Mouse (Mus musculus): ENCODE data around the gene Tle2.

- TF ChIP-seq SIN3A (IDR thresholded peaks at IDR 0.05; ENCODE audit: low read length), result no peak
- no peak for TF ChIP-seq EP300 (IDR thresholded peaks at IDR 0.05; ENCODE audit: low read depth in 1 of 2, low read length in 2 of 2)
- no peak for TF ChIP-seq MYC (IDR thresholded peaks at IDR 0.05; ENCODE audit: low read depth, low read length)
- no peak for TF ChIP-seq POLR2A (IDR thresholded peaks at IDR 0.05; ENCODE audit: control insufficient read depth in 1 of 2, insufficient read depth in 1 of 2, low read depth in 1 of 2, low read length in 2 of 2, poor library complexity in 1 of 2)
- TF ChIP-seq TCF12 (IDR thresholded peaks at IDR 0.05; ENCODE audit: low read depth, low read length), result no peak
- TF ChIP-seq GATA1 (IDR thresholded peaks at IDR 0.05; ENCODE audit: low read depth, low read length), result no peak
- TF ChIP-seq ZMIZ1 (IDR thresholded peaks at IDR 0.05; ENCODE audit: low read depth, low read length), result no peak
- no peak for TF ChIP-seq NRF1 (IDR thresholded peaks at IDR 0.05; ENCODE audit: insufficient read depth, low read depth, low read length, poor library complexity, severe bottlenecking)
- TF ChIP-seq GABPA (IDR thresholded peaks at IDR 0.05; ENCODE audit: low read depth, low read length), result no peak
- no peak for TF ChIP-seq MAX (IDR thresholded peaks at IDR 0.05; ENCODE audit: low read length)
- no peak for TF ChIP-seq CTCF (IDR thresholded peaks at IDR 0.05 in 2 of 3, conservative IDR thresholded peaks at IDR 0.05 in 1 of 3; ENCODE audit: control insufficient read depth in 1 of 3, insufficient read depth in 1 of 3, low read depth in 2 of 3, low read length in 3 of 3, poor library complexity in 1 of 3, severe bottlenecking in 1 of 3)
- TF ChIP-seq TBP (IDR thresholded peaks at IDR 0.05; ENCODE audit: low read depth, low read length), result no peak
- TF ChIP-seq TAL1 (IDR thresholded peaks at IDR 0.05; ENCODE audit: low read length), result no peak
- TF ChIP-seq ZC3H11A (IDR thresholded peaks at IDR 0.05; ENCODE audit: low read depth, low read length), result no peak
Observed at GRCm38 (mm10) chr10:81605666-81605973, 31.3 kb downstream of the Tle2 start.

Measured in MEL (cell line).